Mouse (Mus musculus): ENCODE results near the gene Ltbp4.

Ltbp4 gene

DNA sequence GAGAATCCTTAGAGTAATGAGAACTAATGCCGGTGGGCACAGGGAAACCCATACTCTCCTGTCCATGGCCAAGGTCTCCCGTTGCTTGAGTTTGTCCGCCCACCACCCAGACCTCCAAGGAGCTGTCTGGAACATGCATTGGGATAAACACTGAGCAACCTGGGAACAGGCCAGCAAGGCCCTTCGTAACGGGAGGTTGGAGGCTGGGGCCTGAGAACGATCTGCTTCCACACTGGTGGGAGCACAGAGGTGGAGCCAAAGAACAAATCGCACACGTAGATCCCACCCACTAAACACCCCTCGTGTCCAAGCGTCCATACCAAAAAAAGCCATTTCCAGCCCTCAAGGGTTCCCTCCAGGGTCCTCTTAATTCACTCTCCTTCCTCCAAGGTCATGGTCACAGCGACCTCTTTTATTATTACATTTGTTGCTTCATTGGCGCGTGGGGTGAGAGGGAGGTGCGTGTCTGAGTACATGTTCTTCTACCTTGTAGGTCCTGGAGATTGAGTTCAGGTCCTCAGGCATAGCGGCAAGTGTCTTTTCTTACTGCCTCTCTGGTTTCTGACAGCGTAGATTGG, 39.4 kb downstream of the Ltbp4 start:
- DNase-seq: no peak

DNA sequence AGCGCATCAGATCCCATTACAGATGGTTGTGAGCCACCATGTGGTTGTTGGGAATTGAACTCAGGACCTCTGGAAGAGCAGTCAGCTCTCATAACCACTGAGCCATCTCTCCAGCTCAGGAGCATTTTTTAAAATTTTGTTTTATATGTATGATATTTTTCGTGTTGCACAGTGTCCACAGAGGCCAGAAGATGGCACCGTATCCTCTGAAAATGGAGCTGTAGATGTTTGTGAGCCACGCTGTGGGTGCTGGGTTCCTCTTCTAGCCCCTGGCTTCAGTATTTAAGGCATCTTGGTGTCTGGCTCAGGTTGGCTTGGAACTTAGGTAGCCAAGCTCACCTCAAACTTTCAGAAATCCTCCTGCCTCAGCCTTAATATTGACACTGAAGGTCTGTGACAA, 41.0 kb downstream of the Ltbp4 start:
- DNase-seq: no peak

DNA sequence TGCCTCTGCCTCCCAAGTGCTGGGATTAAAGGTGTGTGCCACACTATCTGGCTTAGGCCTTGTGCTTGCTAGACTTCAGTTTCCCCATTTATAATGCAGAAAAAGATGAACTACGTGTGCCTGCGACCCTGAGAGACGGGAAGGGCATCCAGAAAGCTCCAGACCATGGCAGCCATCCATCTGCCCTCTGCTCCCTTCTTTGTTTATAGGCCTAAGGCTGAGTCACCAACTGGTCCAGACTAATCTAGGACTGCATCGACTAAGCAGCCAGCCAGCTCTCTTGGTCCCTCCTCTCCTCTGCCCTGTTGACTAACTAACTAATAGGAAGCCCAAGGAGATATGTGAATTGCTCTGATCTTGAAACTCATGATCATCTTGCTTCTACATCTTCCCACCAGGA, 41.5 kb downstream of the Ltbp4 start:
- DNase-seq: no peak

DNA sequence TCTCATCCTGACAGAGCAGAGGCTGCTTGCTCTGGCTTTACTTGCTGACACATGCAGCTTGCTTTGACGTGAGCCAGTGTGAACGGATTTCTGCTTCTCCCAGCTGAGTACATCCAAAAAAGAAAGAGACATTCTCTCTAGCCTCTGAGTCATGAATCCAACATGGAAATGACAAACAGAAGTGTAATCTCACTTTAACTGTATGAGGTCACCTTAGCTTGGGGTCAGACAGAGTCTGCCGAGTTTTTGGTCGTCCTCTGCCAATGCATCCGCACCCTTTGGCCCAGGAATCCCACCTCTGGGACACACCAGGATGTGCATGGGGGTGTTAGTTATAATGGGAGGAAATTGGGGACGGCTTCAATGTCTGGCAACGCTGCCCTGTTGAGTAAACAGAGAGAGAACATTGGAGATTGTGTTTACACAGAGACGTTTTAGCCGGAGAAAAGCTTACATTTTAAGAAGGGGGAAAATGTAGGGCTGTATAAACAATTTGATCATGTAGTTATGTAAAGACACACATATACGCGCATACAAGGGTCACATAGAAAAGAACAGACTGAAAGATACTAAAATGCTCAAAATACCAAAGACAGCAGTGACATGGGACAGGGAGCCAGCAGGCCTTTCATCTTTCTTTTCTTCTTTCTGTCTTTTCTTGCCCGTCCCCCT, 45.6 kb downstream of the Ltbp4 start:
- DNase-seq: no peak

DNA sequence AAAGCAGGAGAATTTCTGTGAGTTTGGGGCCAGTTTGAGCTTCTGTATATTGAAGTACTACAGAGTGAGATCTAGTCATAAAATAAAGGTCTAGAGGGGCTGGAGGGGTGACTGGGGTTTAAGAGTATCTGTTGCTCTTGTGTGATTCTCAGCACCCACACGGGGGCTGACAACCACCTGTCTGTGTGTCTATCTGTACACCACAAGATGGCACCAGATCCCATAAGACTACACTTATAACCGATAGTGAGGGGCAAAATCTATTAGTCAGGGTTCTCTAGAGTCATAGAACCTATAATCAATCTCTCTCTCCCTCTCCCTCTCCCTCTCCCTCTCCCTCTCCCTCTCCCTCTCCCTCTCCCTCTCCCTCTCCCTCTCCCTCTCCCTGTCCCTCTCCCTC, 46.9 kb downstream of the Ltbp4 start:
- no peak for DNase-seq

DNA sequence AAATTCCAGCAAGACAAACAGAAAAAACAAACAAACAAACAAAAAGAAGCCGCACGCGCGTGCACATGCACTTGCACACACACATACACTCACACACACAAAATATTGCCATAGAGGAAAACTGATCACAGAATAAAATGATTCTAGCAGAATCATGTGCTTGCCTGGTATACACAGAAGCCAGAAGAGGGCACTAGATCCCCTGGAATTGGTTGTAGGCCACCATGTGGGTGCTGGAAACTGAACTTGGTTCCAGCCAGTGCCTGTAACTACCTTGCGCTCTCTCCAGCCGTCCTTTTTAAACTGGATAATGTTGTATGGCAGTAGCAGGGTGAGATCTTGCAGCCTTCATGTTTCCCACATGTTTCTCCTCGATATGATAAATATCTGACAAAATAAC, 48.8 kb downstream of the Ltbp4 start:
- DNase-seq: no peak

DNA sequence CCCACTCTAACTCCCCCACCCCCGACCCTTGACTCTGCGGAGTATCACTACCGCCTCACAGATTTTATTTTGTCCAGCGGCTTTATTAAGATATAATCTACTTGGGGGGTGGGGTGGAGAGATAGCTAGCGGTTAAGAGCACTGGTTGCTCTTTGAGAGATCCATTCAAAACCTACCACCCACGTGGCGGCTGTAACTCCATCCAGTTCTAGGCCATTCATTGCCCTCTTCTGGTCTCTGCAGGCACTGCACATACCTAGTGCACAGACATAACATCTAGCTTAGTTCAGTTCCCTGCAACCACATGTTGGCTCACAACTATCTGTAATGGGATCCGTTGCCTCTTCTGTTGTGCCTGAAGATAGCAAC, 51.8 kb downstream of the Ltbp4 start:
- peak; percentile 85 for DNase-seq

DNA sequence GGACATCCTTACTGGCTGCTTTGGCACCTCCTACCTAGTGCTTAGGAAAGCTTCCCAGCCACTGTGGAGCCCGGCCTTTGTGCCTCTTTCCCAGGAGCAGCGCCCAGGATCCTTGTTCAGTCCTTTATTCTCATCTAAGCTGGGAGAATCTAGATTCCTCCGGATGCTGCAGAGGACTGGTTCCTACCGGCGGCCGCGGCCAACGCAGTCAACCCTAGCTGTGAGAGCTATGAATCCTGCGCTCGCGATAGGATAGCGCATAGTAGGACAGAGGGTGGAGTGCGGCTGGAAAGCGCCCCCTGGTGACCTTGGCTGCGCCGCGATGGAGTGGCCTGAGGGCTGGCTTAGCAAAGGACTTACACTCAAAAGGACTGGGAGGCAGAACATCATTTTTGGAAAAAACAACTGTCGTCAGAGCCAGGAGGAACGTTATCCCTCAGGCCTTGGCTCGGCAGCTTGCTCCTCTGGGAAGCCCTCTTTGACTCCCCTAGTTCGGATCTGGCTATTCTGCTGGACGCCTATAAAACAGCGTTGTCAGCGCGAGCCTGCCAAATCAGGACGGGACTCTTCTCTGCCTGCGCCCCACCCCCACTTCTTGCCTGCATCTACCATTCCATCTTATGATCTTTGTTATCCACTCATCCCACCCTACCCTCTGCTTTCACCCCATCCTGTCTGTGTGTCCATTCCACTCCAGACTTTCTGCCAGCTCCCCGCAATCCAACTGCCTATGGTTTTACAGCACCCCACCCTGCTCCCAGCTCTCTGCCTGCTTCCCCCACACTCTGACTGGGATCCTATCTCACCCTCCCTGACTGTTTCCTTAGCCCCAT, 52.4 kb downstream of the Ltbp4 start:
- peak; percentile 66 for DNase-seq

DNA sequence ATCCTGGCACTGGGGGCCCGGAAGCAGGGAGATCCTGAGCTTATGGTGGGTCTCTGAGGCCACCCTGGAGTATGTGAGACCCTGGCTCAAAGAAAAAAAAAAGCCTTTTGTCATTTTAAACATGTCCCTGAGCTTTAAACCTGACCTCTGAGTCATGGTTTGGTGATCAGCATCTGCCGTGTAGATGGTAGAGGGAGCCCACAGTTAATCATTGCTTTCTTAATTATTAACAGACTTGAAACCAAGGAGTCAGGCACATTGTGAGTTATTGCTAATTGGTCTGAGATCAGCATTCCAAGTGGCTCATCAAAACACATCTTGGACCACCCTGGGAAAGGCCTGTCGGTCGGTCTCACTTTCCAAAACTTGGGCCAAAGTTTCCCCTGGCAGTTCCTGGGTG, 55.3 kb downstream of the Ltbp4 start:
- DNase-seq: no peak

DNA sequence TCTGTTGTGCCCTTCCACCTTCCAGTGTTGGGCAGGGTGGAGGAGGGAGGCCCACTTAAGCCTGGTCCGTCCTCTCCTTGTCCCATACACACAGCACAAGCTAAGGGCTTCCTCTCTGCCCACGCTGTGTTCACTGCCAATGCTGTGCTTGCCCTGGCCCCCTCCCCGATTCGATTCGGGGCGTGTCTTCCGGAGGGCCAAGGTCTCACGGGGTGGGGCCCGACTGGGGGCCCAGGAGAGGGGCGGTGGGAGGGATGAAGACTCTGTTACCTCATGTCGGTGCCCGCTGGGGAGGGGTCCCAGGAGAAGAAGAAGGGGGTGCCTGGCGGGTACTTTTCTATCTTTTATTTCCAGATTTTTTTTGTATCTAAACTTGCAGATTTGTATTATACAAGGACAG, 55.8 kb downstream of the Ltbp4 start:
- no peak for DNase-seq

DNA sequence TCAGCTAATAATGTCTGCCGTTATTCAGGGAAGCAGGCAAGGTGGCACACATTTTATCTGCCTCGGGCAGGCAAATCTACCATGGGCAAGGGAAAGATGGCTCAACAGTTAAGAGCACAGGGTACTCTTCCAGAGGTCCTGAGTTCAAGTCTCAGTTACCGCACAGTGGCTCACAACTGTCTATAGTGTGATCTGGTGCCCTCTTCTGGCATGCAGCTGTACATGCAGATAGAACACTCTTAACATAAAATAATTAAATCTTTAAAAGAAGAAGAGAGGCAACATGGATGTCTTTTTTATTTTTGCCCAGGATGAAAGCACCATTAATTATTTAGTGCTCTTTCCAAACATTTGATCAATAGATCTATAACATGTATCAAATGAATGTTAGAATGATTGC, 60.3 kb downstream of the Ltbp4 start:
- no peak for DNase-seq

DNA sequence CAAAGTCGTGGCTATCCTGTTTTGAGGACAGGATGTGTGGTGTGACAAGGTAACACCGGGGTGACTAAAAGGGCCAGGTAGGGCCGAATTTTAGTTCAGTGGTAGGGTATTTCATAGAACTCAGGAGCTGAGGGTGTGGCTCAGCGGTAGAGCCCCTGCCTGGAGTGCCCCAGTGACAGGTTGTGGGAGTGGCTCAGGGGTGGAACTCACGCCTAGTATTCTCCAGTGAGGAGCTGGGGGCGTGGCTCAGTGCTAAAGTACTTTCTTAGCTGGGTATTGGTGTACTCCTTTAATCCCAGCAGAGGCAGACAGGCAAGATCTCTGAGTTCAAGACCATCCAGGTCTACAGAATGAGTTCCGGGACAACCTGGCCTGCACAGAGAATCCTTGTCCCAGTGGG, 61.5 kb downstream of the Ltbp4 start:
- DNase-seq: no peak

DNA sequence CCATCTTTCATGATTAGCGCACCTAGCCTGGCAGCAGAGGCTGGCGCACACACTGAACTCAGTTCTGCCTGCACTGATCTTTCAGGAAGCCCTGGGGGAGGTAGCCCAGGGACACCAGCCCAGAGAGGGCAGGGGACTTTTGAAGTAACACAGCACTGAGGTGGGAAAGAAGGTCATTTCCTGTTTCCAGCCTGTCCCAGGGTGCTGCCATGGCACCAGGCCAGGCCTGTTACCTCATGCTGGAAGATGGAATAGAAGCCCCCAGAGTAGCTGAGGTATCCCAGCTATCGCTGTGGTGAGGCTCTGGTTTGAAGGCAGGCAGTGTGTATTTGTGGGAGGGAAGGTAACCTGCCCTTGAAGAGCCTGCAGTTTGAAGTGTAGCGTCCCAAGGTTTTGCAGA, 62.6 kb downstream of the Ltbp4 start:
- no peak for DNase-seq

DNA sequence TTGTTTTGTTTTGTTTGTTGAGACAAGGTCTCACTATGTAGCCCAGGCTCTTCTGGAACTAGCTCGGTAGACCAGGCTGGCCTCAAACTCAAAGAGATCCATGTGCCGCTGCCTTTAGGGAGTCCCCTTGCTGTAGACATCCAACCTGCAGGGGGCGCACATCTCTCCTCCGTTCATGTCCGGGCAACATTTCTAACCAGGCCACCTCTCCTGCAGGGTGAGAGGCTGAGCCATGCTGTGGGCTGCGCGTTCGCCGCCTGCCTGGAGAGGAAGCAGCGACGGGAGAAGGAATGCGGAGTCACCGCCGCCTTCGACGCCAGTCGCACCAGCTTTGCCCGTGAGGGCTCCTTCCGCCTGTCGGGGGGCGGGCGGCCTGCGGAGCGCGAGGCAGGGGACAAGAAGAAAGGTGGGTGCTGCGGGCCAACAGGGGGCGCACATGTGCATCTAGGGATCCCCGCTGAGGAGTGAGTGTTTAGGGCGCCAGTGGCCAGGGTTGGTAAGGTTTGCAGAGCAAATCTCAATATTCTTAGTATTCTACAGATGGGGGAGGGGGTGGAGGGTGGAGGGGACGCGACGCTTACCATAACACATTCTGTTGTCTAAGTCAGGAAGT, 63.6 kb downstream of the Ltbp4 start:
- peak; percentile 62 for DNase-seq

DNA sequence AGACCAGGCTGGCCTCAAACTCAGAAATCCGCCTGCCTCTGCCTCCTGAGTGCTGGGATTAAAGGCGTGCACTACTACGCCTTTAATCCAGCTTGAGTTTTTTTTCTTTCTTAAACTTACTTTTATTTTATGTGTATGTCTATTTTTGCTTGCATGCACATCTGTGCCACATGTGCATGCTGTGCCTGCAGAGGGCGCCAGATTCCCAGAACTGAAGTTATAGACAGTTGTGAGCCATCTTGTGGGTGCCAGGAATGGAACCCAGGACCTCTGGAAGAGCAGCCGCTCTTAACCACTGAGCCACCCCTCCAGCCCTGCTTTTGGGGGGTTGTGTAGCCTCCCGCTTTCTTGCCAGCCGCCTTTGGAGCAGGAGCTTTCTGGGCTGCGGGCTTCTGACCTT, 66.1 kb downstream of the Ltbp4 start:
- no peak for DNase-seq

DNA sequence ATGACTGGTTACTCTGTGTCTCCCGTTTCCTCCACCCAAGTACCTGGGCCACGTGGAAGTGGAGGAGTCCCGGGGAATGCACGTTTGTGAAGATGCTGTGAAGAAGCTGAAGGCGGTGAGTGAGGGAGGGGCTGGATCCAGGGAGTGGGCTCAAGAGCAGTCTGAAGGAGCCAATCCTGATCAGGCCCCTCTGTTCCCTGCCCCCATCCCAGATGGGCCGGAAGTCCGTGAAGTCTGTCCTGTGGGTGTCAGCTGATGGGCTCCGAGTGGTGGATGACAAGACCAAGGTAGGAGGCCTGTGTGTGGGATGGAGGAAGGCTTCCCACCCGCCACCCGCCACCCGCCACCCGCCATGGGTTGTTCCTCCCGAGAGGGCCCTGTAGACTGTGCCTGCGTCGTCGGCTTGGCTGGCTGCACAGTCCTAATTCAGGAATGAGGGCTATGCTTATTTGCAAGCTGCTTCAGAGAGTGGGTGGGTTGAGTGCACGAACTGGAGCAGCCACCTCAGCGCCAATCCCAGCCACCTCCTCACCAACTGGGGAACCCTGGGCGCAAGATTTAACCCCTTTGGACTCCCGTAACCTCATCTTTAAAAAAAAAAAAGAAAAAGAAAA, 70.9 kb downstream of the Ltbp4 start:
- no peak for DNase-seq

DNA sequence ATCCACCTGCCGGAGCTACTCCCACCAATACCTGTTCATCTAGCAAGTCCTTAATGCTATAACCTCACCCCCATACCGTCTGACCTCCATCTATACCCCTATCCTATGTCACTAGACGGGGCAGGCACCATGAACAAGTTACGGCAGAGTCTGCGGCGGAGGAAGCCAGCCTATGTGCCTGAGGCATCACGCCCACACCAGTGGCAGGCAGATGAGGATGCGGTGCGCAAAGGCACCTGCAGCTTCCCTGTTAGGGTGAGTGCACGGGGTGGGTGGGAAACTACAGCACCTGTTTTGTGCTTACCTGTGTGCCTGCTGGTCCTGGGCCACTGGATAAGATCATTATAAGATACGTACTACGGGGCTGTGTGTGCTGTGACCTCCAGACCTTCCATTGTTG, 72.7 kb downstream of the Ltbp4 start:
- DNase-seq: no peak

DNA sequence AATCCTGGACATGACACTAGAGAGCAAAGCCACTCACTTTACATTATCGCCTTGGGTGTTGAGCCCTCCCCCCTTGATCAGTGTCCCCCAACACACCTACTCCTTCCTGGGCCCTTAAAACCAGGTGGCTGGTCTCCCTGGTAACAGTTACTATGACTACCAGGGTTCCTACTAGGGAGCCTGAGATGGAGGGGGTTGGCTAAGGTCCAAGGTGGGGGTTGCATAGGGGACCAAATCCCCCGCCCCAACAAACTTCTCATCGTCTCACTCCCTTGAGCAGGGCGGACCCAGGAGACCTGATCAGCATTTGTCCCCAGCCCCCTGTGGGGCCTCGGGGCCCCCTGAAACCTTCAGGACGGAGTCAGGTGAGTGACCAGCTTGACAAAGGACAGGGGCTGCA, 75.6 kb downstream of the Ltbp4 start:
- DNase-seq: no peak

DNA sequence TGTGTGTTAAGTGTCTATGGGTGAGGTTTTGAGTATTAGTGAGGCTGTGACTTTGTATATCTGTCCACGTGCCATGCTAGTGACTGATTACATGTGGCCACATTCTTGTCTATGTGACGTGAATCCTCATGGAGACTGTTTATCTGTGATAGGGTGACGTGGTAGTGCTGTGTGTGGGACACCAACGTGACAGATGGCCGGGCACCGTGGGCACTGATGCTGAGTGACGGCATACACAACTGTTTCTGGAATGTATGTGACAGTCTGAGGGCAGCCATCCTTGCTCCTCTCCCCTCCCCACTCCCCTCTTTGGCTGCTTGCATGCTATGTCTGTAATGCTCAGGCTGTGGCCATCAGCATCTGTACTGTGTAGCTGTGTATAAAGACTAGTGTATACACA, 76.6 kb downstream of the Ltbp4 start:
- DNase-seq: no peak

DNA sequence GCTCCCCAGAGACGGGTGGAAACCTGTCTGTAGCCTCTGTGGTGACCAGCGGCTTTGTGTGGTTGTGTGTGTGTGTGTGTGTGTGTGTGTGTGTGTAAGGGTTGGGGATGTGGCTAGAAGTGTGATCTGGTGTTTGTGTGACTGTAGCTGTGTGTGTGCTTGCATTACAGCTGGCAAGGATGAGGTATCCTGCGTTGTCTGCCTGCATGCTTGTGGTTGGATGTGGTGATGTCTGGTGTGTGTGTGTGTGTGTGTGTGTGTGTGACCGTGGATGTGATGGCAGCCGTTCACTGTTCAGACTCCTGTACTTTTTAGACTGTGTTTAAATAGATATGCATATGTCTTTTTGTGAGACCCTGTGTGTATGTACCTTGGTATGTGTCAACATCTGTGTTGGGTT, 77.7 kb downstream of the Ltbp4 start:
- no peak for DNase-seq

DNA sequence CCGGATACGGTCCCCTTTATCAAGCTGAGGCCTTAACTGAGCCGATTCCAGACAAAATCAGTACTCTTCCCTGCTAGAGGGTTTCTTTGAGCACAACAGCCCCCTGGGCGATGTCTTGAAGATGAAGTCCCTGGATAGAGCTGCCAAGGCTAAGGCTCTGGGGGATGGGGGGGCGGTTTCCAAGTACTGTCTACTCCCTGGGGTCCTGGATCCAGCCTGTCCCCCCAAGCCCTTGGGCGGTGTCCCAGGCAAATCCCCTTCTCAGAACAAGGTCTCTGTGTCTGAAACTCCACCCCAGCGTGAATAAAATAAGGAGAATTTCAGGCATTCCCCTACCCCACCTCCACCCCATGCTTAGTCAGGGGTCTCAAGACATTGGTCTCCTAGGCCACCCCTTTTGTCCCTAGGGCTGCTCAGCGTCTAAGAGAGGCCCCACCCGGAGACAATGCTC, 78.2 kb downstream of the Ltbp4 start:
- peak; percentile 50 for DNase-seq

DNA sequence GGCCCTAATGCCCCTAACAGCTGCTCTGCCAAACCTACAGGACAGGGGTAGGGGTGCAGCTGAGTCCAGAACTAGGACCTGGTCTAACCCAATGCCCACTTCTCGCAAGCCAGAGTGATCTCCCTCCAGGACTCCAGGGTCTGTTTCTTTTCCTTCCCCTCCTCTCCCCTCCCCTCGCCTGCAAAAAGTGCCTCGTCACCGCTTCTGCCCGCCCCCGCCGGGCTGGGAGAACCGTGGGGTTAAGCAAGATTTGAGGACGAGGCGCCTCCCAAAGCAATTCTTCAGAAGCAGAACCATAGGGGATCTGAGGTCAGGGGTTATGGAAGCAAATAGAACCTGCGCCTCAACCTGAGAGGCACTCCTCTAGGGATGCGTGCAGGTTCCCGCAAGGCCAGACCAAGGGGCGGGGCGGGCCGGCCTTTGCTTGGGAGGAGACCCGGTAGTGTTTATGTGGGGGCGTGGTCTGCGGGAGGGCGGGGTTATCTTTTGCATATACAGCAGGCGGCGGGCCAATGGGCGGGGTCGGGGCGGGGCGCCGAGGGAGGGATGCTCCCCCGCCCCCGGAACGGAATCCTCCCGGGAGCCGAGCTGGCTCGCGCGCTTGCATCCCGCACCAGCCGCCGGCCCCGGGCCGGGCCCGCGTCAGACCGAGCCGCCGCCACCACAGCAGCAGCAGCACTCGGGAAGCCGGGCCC, 79.1 kb downstream of the Ltbp4 start, which contains the start of gene Numbl:
Numbl (plus strand) TSS at position 229 of the 695 bp plus-strand sequence.
- DNase-seq: peak; percentile 97

DNA sequence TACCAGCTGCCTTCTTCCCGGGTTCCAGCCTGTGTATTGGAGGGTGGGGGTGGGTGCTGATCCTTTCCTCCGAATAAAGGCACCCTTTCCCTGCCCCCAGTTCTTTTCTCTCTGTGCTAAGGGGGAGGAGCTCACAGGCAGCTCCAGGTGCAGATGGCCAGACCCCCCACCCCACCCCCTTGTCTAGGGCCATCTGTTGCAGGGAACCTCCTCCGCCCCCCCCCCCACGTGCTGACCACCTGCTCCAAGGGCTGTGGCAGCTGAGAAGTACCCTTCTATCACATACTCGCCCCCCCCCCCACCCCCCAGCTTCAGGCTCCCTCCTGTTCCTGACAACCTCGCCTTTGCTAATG, 79.7 kb downstream of the Ltbp4 start:
- DNase-seq: peak; percentile 53

Data from embryo, embryonic 11 days (tissue).